Mouse (Mus musculus) MEL (cell line): ENCODE results near the gene Csnk1g2. TPM values are rescaled to one million over a fixed set of nuclear protein-coding genes. Genes with fewer than 3 reads are reported as not detected.

Experiments used
- DNase-seq: peaks from one replicate; pipeline ENCODE4 v3.0.0; 2011; ENCODE audit warnings: low read depth, low spot score
- H3K27ac ChIP-seq: 2 replicates; pipeline ENCODE4 v1.5.1; 2012; ENCODE audit warnings: low read depth, mild to moderate bottlenecking, control low read depth, low read length, moderate library complexity; ENCODE audit not compliant: control insufficient read depth
- H3K27me3 ChIP-seq, 2 experiments: fragments of 150-350 bp in 1 of 2; sonication (generic) in 1 of 2; 2 replicates each; pipeline ENCODE4 v1.6.1; 2012; ENCODE audit warnings: low read length in 2 of 2, mild to moderate bottlenecking in 2 of 2, improper control_type of control experiment in 1 of 2, moderate library complexity in 1 of 2; ENCODE audit not compliant: insufficient read depth in 2 of 2, control insufficient read depth in 1 of 2
- H3K36me3 ChIP-seq, 2 experiments: 2 replicates each; pipeline ENCODE4 v1.6.1; 2012 to 2014; ENCODE audit warnings: low read length in 2 of 2, improper control_type of control experiment in 1 of 2, inconsistent platforms in 1 of 2, mild to moderate bottlenecking in 1 of 2; ENCODE audit not compliant: insufficient read depth in 2 of 2, control insufficient read depth in 1 of 2
- H3K4me1 ChIP-seq, 2 experiments: fragments of 150-350 bp in 1 of 2; sonication (generic) in 1 of 2; 2 replicates each; pipeline ENCODE4 v1.6.1; 2012; ENCODE audit warnings: low read length in 2 of 2, improper control_type of control experiment in 1 of 2, mild to moderate bottlenecking in 1 of 2; ENCODE audit not compliant: insufficient read depth in 2 of 2, control insufficient read depth in 1 of 2
- H3K4me3 ChIP-seq, 2 experiments: fragments of 150-350 bp in 1 of 2; sonication (generic) in 1 of 2; 2 replicates each; pipeline ENCODE4 v1.5.1; 2012; ENCODE audit warnings: low read depth in 2 of 2, low read length in 2 of 2, mild to moderate bottlenecking in 2 of 2, moderate library complexity in 2 of 2, control low read depth in 1 of 2, improper control_type of control experiment in 1 of 2; ENCODE audit not compliant: control insufficient read depth in 1 of 2, insufficient read depth in 1 of 2
- H3K79me2 ChIP-seq: 2 replicates; pipeline ENCODE4 v1.6.1; 2012; ENCODE audit warnings: mild to moderate bottlenecking, low read length, moderate library complexity; ENCODE audit not compliant: control insufficient read depth, poor library complexity, insufficient read depth
- H3K9ac ChIP-seq: 2 replicates; pipeline ENCODE4 v1.6.1; 2012; ENCODE audit warnings: low read depth, mild to moderate bottlenecking, control low read depth, low read length, moderate library complexity; ENCODE audit not compliant: control insufficient read depth, poor library complexity, severe bottlenecking
- H3K9me3 ChIP-seq: fragments of 150-350 bp; sonication (generic); replicated peaks from 2 replicates; pipeline ENCODE4 v1.6.1; 2012; ENCODE audit warnings: mild to moderate bottlenecking, low read length, improper control_type of control experiment, moderate library complexity; ENCODE audit not compliant: insufficient read depth
- BHLHE40 ChIP-seq: IDR thresholded peaks from 2 replicates; pipeline ENCODE4 v1.6.1; 2012; ENCODE audit warnings: low read depth, mild to moderate bottlenecking, inconsistent platforms, low read length, improper control_type of control experiment, borderline replicate concordance
- CHD1 ChIP-seq: IDR thresholded peaks from 2 replicates; pipeline ENCODE4 v1.6.1; 2012; ENCODE audit warnings: low read depth, mild to moderate bottlenecking, inconsistent platforms, low read length, improper control_type of control experiment
- CTCF ChIP-seq, 3 experiments: IDR thresholded peaks in 2 of 3; conservative IDR thresholded peaks in 1 of 3; 2 replicates each; pipeline ENCODE4 v1.5.1; 2011 to 2012; ENCODE audit warnings: low read length in 3 of 3, low read depth in 2 of 3, mild to moderate bottlenecking in 2 of 3, improper control_type of control experiment in 1 of 3, inconsistent platforms in 1 of 3, mixed read lengths in 1 of 3, moderate library complexity in 1 of 3; ENCODE audit not compliant: control insufficient read depth in 1 of 3, insufficient read depth in 1 of 3, poor library complexity in 1 of 3, severe bottlenecking in 1 of 3
- E2F4 ChIP-seq: IDR thresholded peaks from 2 replicates; pipeline ENCODE4 v1.6.1; 2011; ENCODE audit warnings: low read depth, low read length, improper control_type of control experiment, borderline replicate concordance
- ELF1 ChIP-seq: IDR thresholded peaks from 2 replicates; pipeline ENCODE4 v1.6.1; 2014; ENCODE audit warnings: low read depth, mild to moderate bottlenecking, inconsistent platforms, low read length, improper control_type of control experiment, moderate library complexity
- EP300 ChIP-seq, 2 experiments: IDR thresholded peaks; 2 replicates each; pipeline ENCODE4 v1.6.1; 2011; ENCODE audit warnings: improper control_type of control experiment in 2 of 2, low read length in 2 of 2, low read depth in 1 of 2, mild to moderate bottlenecking in 1 of 2
- GABPA ChIP-seq: IDR thresholded peaks from 2 replicates; pipeline ENCODE4 v1.6.1; 2012; ENCODE audit warnings: low read depth, mild to moderate bottlenecking, inconsistent platforms, low read length, improper control_type of control experiment, moderate library complexity
- GATA1 ChIP-seq: IDR thresholded peaks from 2 replicates; pipeline ENCODE4 v1.6.1; 2011; ENCODE audit warnings: low read depth, low read length, improper control_type of control experiment
- JUND ChIP-seq: IDR thresholded peaks from 2 replicates; pipeline ENCODE4 v1.6.1; 2011; ENCODE audit warnings: low read depth, mild to moderate bottlenecking, improper control_type of control experiment, low read length
- MAFK ChIP-seq: IDR thresholded peaks from 2 replicates; pipeline ENCODE4 v1.6.1; 2011; ENCODE audit warnings: low read depth, mild to moderate bottlenecking, low read length, improper control_type of control experiment, borderline replicate concordance
- MAZ ChIP-seq: IDR thresholded peaks from 2 replicates; pipeline ENCODE4 v1.6.1; 2012; ENCODE audit warnings: low read depth, mild to moderate bottlenecking, inconsistent platforms, low read length, improper control_type of control experiment
- MXI1 ChIP-seq: IDR thresholded peaks from 2 replicates; pipeline ENCODE4 v1.6.1; 2011; ENCODE audit warnings: mild to moderate bottlenecking, low read depth, low read length, improper control_type of control experiment
- MYC ChIP-seq: IDR thresholded peaks from 2 replicates; pipeline ENCODE4 v1.6.1; 2011; ENCODE audit warnings: low read depth, mild to moderate bottlenecking, low read length, improper control_type of control experiment, moderate library complexity
- NELFE ChIP-seq: IDR thresholded peaks from 2 replicates; pipeline ENCODE4 v1.6.1; 2011; ENCODE audit warnings: low read depth, low read length, improper control_type of control experiment
- POLR2A ChIP-seq, 2 experiments: IDR thresholded peaks; 2 replicates each; pipeline ENCODE4 v1.6.1; 2011 to 2012; ENCODE audit warnings: low read length in 2 of 2, mild to moderate bottlenecking in 2 of 2, control low read depth in 1 of 2, improper control_type of control experiment in 1 of 2, low read depth in 1 of 2, moderate library complexity in 1 of 2; ENCODE audit not compliant: control insufficient read depth in 1 of 2, insufficient read depth in 1 of 2, poor library complexity in 1 of 2
- POLR2AphosphoS2 ChIP-seq: IDR thresholded peaks from 2 replicates; pipeline ENCODE4 v1.6.1; 2011; ENCODE audit warnings: low read length, improper control_type of control experiment
- POLR2AphosphoS5 ChIP-seq: IDR thresholded peaks from 2 replicates; pipeline ENCODE4 v1.6.1; 2012; ENCODE audit warnings: low read depth, borderline replicate concordance, mild to moderate bottlenecking, inconsistent platforms, low read length, moderate library complexity, mixed read lengths
- RAD21 ChIP-seq: IDR thresholded peaks from 2 replicates; pipeline ENCODE4 v1.6.1; 2011; ENCODE audit warnings: mild to moderate bottlenecking, low read depth, low read length, improper control_type of control experiment
- RCOR1 ChIP-seq: IDR thresholded peaks from 2 replicates; pipeline ENCODE4 v1.6.1; 2012; ENCODE audit warnings: low read depth, mild to moderate bottlenecking, inconsistent platforms, low read length, improper control_type of control experiment
- SIN3A ChIP-seq: IDR thresholded peaks from 2 replicates; pipeline ENCODE4 v1.6.1; 2012; ENCODE audit warnings: low read length, improper control_type of control experiment, inconsistent platforms
- SMC3 ChIP-seq: IDR thresholded peaks from 2 replicates; pipeline ENCODE4 v1.6.1; 2011; ENCODE audit warnings: low read depth, low read length, improper control_type of control experiment
- TAL1 ChIP-seq: IDR thresholded peaks from 2 replicates; pipeline ENCODE4 v1.6.1; 2012; ENCODE audit warnings: mild to moderate bottlenecking, inconsistent platforms, low read length, moderate library complexity, mixed read lengths
- TCF12 ChIP-seq: IDR thresholded peaks from 2 replicates; pipeline ENCODE4 v1.6.1; 2014; ENCODE audit warnings: low read depth, mild to moderate bottlenecking, inconsistent platforms, low read length, improper control_type of control experiment, moderate library complexity
- UBTF ChIP-seq: IDR thresholded peaks from 2 replicates; pipeline ENCODE4 v1.6.1; 2012; ENCODE audit warnings: low read depth, mild to moderate bottlenecking, inconsistent platforms, low read length, improper control_type of control experiment, moderate library complexity, borderline replicate concordance; ENCODE audit not compliant: insufficient read depth
- USF1 ChIP-seq: IDR thresholded peaks from 2 replicates; pipeline ENCODE4 v1.6.1; 2014; ENCODE audit warnings: low read depth, mild to moderate bottlenecking, inconsistent platforms, low read length, improper control_type of control experiment, moderate library complexity
- USF2 ChIP-seq, 2 experiments: IDR thresholded peaks; 2 replicates each; pipeline ENCODE4 v1.6.1; 2011 to 2012; ENCODE audit warnings: improper control_type of control experiment in 2 of 2, low read length in 2 of 2, borderline replicate concordance in 1 of 2, inconsistent platforms in 1 of 2, low read depth in 1 of 2, mild to moderate bottlenecking in 1 of 2; ENCODE audit not compliant: insufficient read depth in 1 of 2
- ZC3H11A ChIP-seq: IDR thresholded peaks from 2 replicates; pipeline ENCODE4 v1.6.1; 2012; ENCODE audit warnings: low read depth, mild to moderate bottlenecking, inconsistent platforms, low read length, improper control_type of control experiment
- ZNF384 ChIP-seq: IDR thresholded peaks from 2 replicates; pipeline ENCODE4 v1.6.1; 2012; ENCODE audit warnings: low read depth, mild to moderate bottlenecking, inconsistent platforms, low read length, improper control_type of control experiment
- polyA plus RNA-seq, 2 experiments: library from polyadenylated mRNA; stranded (reverse) in 1 of 2; unstranded in 1 of 2; fragments of >175 nt in 1 of 2; fragments of >200 nt in 1 of 2; gene quantifications; 2 replicates each; pipeline versions ENCODE4 v1.2.1 to v1.2.4; 2012; ENCODE audit warnings: low replicate concordance in 2 of 2, low read depth in 1 of 2; ENCODE audit not compliant: insufficient read length in 2 of 2, insufficient read depth in 1 of 2, missing spikeins in 1 of 2
- total RNA-seq: library from RNA; depleted of rRNA; stranded (reverse); fragments of 300-350 nt; gene quantifications from 2 replicates; pipeline ENCODE4 v1.2.3, GENCODE M21; 2012

The Csnk1g2 gene
- total and polyA plus RNA-seq, 3 experiments, result 132 to 231 TPM; not detected in 1

- TF ChIP-seq POLR2AphosphoS2 (peak; percentile 20; the same call in 1 of the 2 replicates), MAFK (no peak), CHD1 (no peak), POLR2AphosphoS5 (no peak), RCOR1 (no peak), JUND (no peak), EP300 (IDR thresholded peaks at IDR 0.05; ENCODE audit: low read depth in 1 of 2, low read length in 2 of 2) (peak in 1 of 2 experiments; percentile 62; a peak in 2 of 4 replicates), NELFE (peak; percentile 86), POLR2A (IDR thresholded peaks at IDR 0.05; ENCODE audit: control insufficient read depth in 1 of 2, insufficient read depth in 1 of 2, low read depth in 1 of 2, low read length in 2 of 2, poor library complexity in 1 of 2) (peak; percentile 71 to 83; a peak in 3 of 4 replicates), RAD21 (no peak), MAZ (peak; percentile 94), ZNF384 (no peak), SIN3A (peak; percentile 95), ELF1 (peak; percentile 73; the same call in 1 of the 2 replicates), BHLHE40 (peak; percentile 95), SMC3 (no peak), UBTF (no peak), E2F4 (0 out of 2 replicates have a peak, but pooled peaks have one; percentile 18), MYC (peak; percentile 99)
- TF ChIP-seq, all 39 proteins: peak for 19
Measured at GRCm38 (mm10) chr10:80577195-80578130, 45.2 kb upstream of the Csnk1g2 start, which contains the start of gene Klf16 (continued).

GRCm38 (mm10) chr10:80578131-80578750, 44.4 kb upstream of the Csnk1g2 start:
- Histone ChIP-seq H3K9me3 (no peaks in the 10 kb centered on the region), H3K4me3 (peak overlapping the region; percentile 54 to 55), H3K9ac (peak overlapping the region; percentile 88), H3K36me3 (peaks cover 0 to 24% of the 10 kb centered on the region in 2 experiments; a peak in 2 of 4 replicates), H3K4me1 (peaks cover 10 to 30% of the 10 kb centered on the region in 2 experiments; a peak in 3 of 4 replicates), H3K79me2 (peaks cover 41% of the 10 kb centered on the region), H3K27me3 (no peaks in the 10 kb centered on the region), H3K27ac (peak overlapping the region; percentile 95)
- DNase-seq, result peak; percentile 94
- TF ChIP-seq RAD21 (peak; percentile 59), MXI1 (no peak), GABPA (no peak), POLR2AphosphoS5 (no peak), TAL1 (no peak), RCOR1 (no peak), ZC3H11A (no peak), ZNF384 (no peak), POLR2AphosphoS2 (no peak; the same call in 1 of the 2 replicates), GATA1 (no peak), SIN3A (peak; percentile 59), ELF1 (0 out of 2 replicates have a peak, but pooled peaks have one; percentile 59), JUND (no peak), EP300 (IDR thresholded peaks at IDR 0.05; ENCODE audit: low read depth in 1 of 2, low read length in 2 of 2) (no peak), E2F4 (no peak), SMC3 (peak; percentile 64), USF1 (no peak), UBTF (0 out of 2 replicates have a peak, but pooled peaks have one; percentile 63), USF2 (IDR thresholded peaks at IDR 0.05; ENCODE audit: borderline replicate concordance in 1 of 2, insufficient read depth in 1 of 2, low read depth in 1 of 2, low read length in 2 of 2) (no peak), POLR2A (IDR thresholded peaks at IDR 0.05; ENCODE audit: control insufficient read depth in 1 of 2, insufficient read depth in 1 of 2, low read depth in 1 of 2, low read length in 2 of 2, poor library complexity in 1 of 2) (peak; percentile 51 to 65; a peak in 2 of 4 replicates), CHD1 (no peak), BHLHE40 (no peak), TCF12 (no peak), CTCF (IDR thresholded peaks at IDR 0.05 in 2 of 3, conservative IDR thresholded peaks at IDR 0.05 in 1 of 3; ENCODE audit: control insufficient read depth in 1 of 3, insufficient read depth in 1 of 3, low read depth in 2 of 3, low read length in 3 of 3, poor library complexity in 1 of 3, severe bottlenecking in 1 of 3) (peak; percentile 84 to 94 (median 85); a peak in 5 of 6 replicates)
